Mouse (Mus musculus) kidney, embryonic 15.5 days (tissue): ENCODE data around the gene Gnl2. TPM values are rescaled to one million over a fixed set of nuclear protein-coding genes. Genes with fewer than 3 reads are reported as not detected.

Experiments
- ATAC-seq: fragments of 200-750 bp; cut with Nextera tagmentation; replicated peaks from 2 replicates; pipeline ENCODE4 v1.8.0; 2017; ENCODE audit warnings: moderate TSS enrichment; ENCODE audit not compliant: low FRiP score
- H3K27ac ChIP-seq: fragments of 300-500 bp; sonication (generic); 2 replicates; pipeline ENCODE4 v1.5.1; 2015; ENCODE audit warnings: mild to moderate bottlenecking, inconsistent platforms
- H3K27me3 ChIP-seq: fragments of 300-500 bp; sonication (generic); 2 replicates; pipeline ENCODE4 v1.6.1; 2015; ENCODE audit warnings: inconsistent platforms
- H3K36me3 ChIP-seq: fragments of 300-500 bp; sonication (generic); 2 replicates; pipeline ENCODE4 v1.6.1; 2015; ENCODE audit warnings: inconsistent platforms
- H3K4me1 ChIP-seq: fragments of 300-500 bp; sonication (generic); 2 replicates; pipeline ENCODE4 v1.6.1; 2015; ENCODE audit warnings: inconsistent platforms
- H3K4me2 ChIP-seq: fragments of 300-500 bp; sonication (generic); 2 replicates; pipeline ENCODE4 v1.6.1; 2015; ENCODE audit warnings: moderate library complexity, mild to moderate bottlenecking, inconsistent platforms
- H3K4me3 ChIP-seq: fragments of 300-500 bp; sonication (generic); replicated peaks from 2 replicates; pipeline ENCODE4 v1.5.1; 2015; ENCODE audit warnings: mild to moderate bottlenecking, inconsistent platforms
- H3K9ac ChIP-seq: fragments of 300-500 bp; sonication (generic); 2 replicates; pipeline ENCODE4 v1.6.1; 2015; ENCODE audit warnings: mild to moderate bottlenecking, inconsistent platforms
- H3K9me3 ChIP-seq: fragments of 300-500 bp; sonication (generic); replicated peaks from 2 replicates; pipeline ENCODE4 v1.6.1; 2016; ENCODE audit warnings: inconsistent platforms
- WGBS: fragments of 180-500 bp; shearing (Covaris S2); methylation state at CpG from one replicate; pipeline ENCODE4 v1.1.7; 2015; ENCODE audit warnings: mixed read lengths; 5-methylcytosine and 5-hydroxymethylcytosine counted together
- polyA plus RNA-seq: library from polyadenylated mRNA; unstranded; fragments of >200 nt; fragmentation: Nextera tagmentation; extraction: Ambion mirVana; gene quantifications from 2 replicates; pipeline ENCODE4 v1.2.1, GENCODE M21; 2015

Gnl2 gene
- polyA plus RNA-seq, 1 experiment from 2014 or later = 91.0 TPM

- peak; percentile 5; the same call in 1 of the 2 replicates for ATAC-seq
- peaks cover 99% of the 10 kb centered on the region for H3K27me3 ChIP-seq
- no peaks in the 10 kb centered on the region for H3K36me3 ChIP-seq
- peak within 1 kb of the TSS; percentile 45 for H3K9ac ChIP-seq
- under 1% methylated on average over 57 of the region's 62 CpGs for whole genome bisulfite sequencing
- H3K4me1 ChIP-seq = peaks cover 72% of the 10 kb centered on the region
- peak within 1 kb of the TSS; percentile 79 for H3K4me2 ChIP-seq
- peak within 1 kb of the TSS; percentile 80 for H3K27ac ChIP-seq
- peak within 1 kb of the TSS; percentile 57 for H3K4me3 ChIP-seq
- no peaks in the 10 kb centered on the region for H3K9me3 ChIP-seq
Observed at GRCm38 (mm10) chr4:124985671-124986602, 30.4 kb upstream of the Gnl2 start, which contains the start of gene Rspo1. Rspo1 (plus strand) TSS chr4:124986430.

- peak overlapping the region; percentile 57 for H3K4me3 ChIP-seq
- H3K27ac ChIP-seq = 0 out of 2 replicates have a peak overlapping the region, but pooled peaks have one; percentile 80
- WGBS = under 1% methylated on average over 48 of the region's 51 CpGs
- peaks cover 99% of the 10 kb centered on the region for H3K27me3 ChIP-seq
- no peaks in the 10 kb centered on the region for H3K36me3 ChIP-seq
- H3K4me2 ChIP-seq = peak overlapping the region; percentile 79
- H3K4me1 ChIP-seq = peaks cover 75% of the 10 kb centered on the region
- H3K9ac ChIP-seq = peak overlapping the region; percentile 45
- ATAC-seq = no peak
- no peaks in the 10 kb centered on the region for H3K9me3 ChIP-seq
Observed at GRCm38 (mm10) chr4:124986739-124987710, 29.4 kb upstream of the Gnl2 start.

- Histone ChIP-seq H3K4me3 (peak overlapping the region; percentile 57), H3K27me3 (peaks cover 93% of the 10 kb centered on the region), H3K27ac (peak overlapping the region; percentile 75; the same call in 1 of the 2 replicates), H3K4me1 (peaks cover 75% of the 10 kb centered on the region), H3K36me3 (no peaks in the 10 kb centered on the region), H3K9ac (no peak overlapping the region), H3K4me2 (peak overlapping the region; percentile 79), H3K9me3 (no peaks in the 10 kb centered on the region)
- ATAC-seq = no peak
- 3% methylated on average over 10 of the region's 10 CpGs for WGBS
Observed at GRCm38 (mm10) chr4:124987711-124988097, 28.7 kb upstream of the Gnl2 start.

- Histone ChIP-seq H3K27me3 (peaks cover 86% of the 10 kb centered on the region), H3K4me1 (peaks cover 75% of the 10 kb centered on the region), H3K9ac (no peak overlapping the region), H3K4me2 (peak overlapping the region; percentile 79), H3K36me3 (no peaks in the 10 kb centered on the region), H3K9me3 (no peaks in the 10 kb centered on the region), H3K27ac (peak overlapping the region; percentile 75), H3K4me3 (peak overlapping the region; percentile 57; the same call in 1 of the 2 replicates)
- no peak for ATAC-seq
- 13% methylated on average over 9 of the region's 9 CpGs for WGBS
Observed at GRCm38 (mm10) chr4:124988382-124988781, 28.0 kb upstream of the Gnl2 start.

GRCm38 (mm10) chr4:124989787-124990253, 26.6 kb upstream of the Gnl2 start:
- H3K4me1 ChIP-seq = peaks cover 66% of the 10 kb centered on the region

GRCm38 (mm10) chr4:124990325-124990724, 26.1 kb upstream of the Gnl2 start:
- peak overlapping the region; percentile 15; the same call in 1 of the 2 replicates for H3K4me3 ChIP-seq
- 0 out of 2 replicates have a peak, but pooled peaks have one; percentile 0 for ATAC-seq
- peaks cover 68% of the 10 kb centered on the region for H3K27me3 ChIP-seq
- H3K27ac ChIP-seq = peak overlapping the region; percentile 81
- peak overlapping the region; percentile 79 for H3K4me2 ChIP-seq
- WGBS = 2% methylated on average over 7 of the region's 7 CpGs
- peaks cover 64% of the 10 kb centered on the region for H3K4me1 ChIP-seq
- H3K36me3 ChIP-seq = no peaks in the 10 kb centered on the region
- peak overlapping the region; percentile 21; the same call in 1 of the 2 replicates for H3K9ac ChIP-seq
- H3K9me3 ChIP-seq = no peaks in the 10 kb centered on the region

More at GRCm38 (mm10) chr4:124989787-124990253, 26.6 kb upstream of the Gnl2 start:
- Histone ChIP-seq H3K27ac (peak overlapping the region; percentile 81), H3K9ac (no peak overlapping the region), H3K4me2 (peak overlapping the region; percentile 79), H3K36me3 (no peaks in the 10 kb centered on the region), H3K27me3 (peaks cover 72% of the 10 kb centered on the region), H3K9me3 (no peaks in the 10 kb centered on the region), H3K4me3 (peak overlapping the region; percentile 15; the same call in 1 of the 2 replicates)
- peak; percentile 79 for ATAC-seq
- WGBS = 3% methylated on average over 20 of the region's 20 CpGs

GRCm38 (mm10) chr4:124997479-124998147, 18.8 kb upstream of the Gnl2 start:
- Histone ChIP-seq H3K36me3 (no peaks in the 10 kb centered on the region), H3K4me3 (no peak overlapping the region), H3K9ac (no peak overlapping the region), H3K4me2 (no peak overlapping the region), H3K27me3 (0 out of 2 replicates have a peak, but pooled peaks cover 3% of the 10 kb centered on the region), H3K27ac (no peak overlapping the region), H3K4me1 (peaks cover 4% of the 10 kb centered on the region; the same call in 1 of the 2 replicates), H3K9me3 (no peaks in the 10 kb centered on the region)
- 77% methylated on average over 10 of the region's 10 CpGs for WGBS
- no peak for ATAC-seq

GRCm38 (mm10) chr4:124999548-124999947, 16.8 kb upstream of the Gnl2 start:
- ATAC-seq = no peak
- Histone ChIP-seq H3K9me3 (no peaks in the 10 kb centered on the region), H3K27me3 (peaks cover 7% of the 10 kb centered on the region; the same call in 1 of the 2 replicates), H3K4me3 (no peak overlapping the region), H3K9ac (no peak overlapping the region), H3K4me2 (no peak overlapping the region), H3K27ac (no peak overlapping the region), H3K36me3 (no peaks in the 10 kb centered on the region), H3K4me1 (peaks cover 4% of the 10 kb centered on the region)
- WGBS = 90% methylated on average over 3 of the region's 3 CpGs

GRCm38 (mm10) chr4:125002978-125003377, 13.4 kb upstream of the Gnl2 start:
- Histone ChIP-seq H3K9me3 (no peaks in the 10 kb centered on the region), H3K4me1 (peaks cover 9% of the 10 kb centered on the region), H3K27ac (no peak overlapping the region), H3K27me3 (peaks cover 34% of the 10 kb centered on the region), H3K4me3 (no peak overlapping the region), H3K9ac (no peak overlapping the region), H3K36me3 (no peaks in the 10 kb centered on the region), H3K4me2 (no peak overlapping the region)
- WGBS = 32% methylated on average over 8 of the region's 8 CpGs
- no peak for ATAC-seq

GRCm38 (mm10) chr4:125004886-125005285, 11.5 kb upstream of the Gnl2 start:
- H3K36me3 ChIP-seq = no peaks in the 10 kb centered on the region
- H3K4me2 ChIP-seq = no peak overlapping the region; the same call in 1 of the 2 replicates
- no peaks in the 10 kb centered on the region for H3K9me3 ChIP-seq
- H3K9ac ChIP-seq = no peak overlapping the region
- 51% methylated on average over 12 of the region's 12 CpGs for WGBS
- no peak for ATAC-seq
- peaks cover 9% of the 10 kb centered on the region for H3K4me1 ChIP-seq
- no peak overlapping the region for H3K4me3 ChIP-seq
- peaks cover 48% of the 10 kb centered on the region for H3K27me3 ChIP-seq
- H3K27ac ChIP-seq = no peak overlapping the region

- 52% methylated on average over 15 of the region's 15 CpGs for WGBS
- Histone ChIP-seq H3K27ac (no peak overlapping the region), H3K9ac (no peak overlapping the region), H3K36me3 (no peaks in the 10 kb centered on the region), H3K9me3 (no peaks in the 10 kb centered on the region), H3K4me1 (peaks cover 5% of the 10 kb centered on the region), H3K4me2 (peak overlapping the region; percentile 14; the same call in 1 of the 2 replicates), H3K27me3 (peaks cover 51% of the 10 kb centered on the region), H3K4me3 (no peak overlapping the region)
- no peak for ATAC-seq
Observed at GRCm38 (mm10) chr4:125007460-125007859, 8.9 kb upstream of the Gnl2 start.
